Mouse (Mus musculus) lung, adult 2 months (tissue): Measurements from ENCODE around the gene Rab21.

Experiments used
- CTCF ChIP-seq: fragments of 200-500 bp; IDR thresholded peaks from 2 replicates; pipeline ENCODE4 v1.5.1; 2011; ENCODE audit warnings: mild to moderate bottlenecking, low read length, control low read depth; ENCODE audit not compliant: insufficient read depth
- POLR2A ChIP-seq: fragments of 200-500 bp; IDR thresholded peaks from 2 replicates; pipeline ENCODE4 v1.6.1; 2011; ENCODE audit warnings: low read depth, mild to moderate bottlenecking, control low read depth, low read length, borderline replicate concordance; ENCODE audit errors: extremely low read depth

GRCm38 (mm10) chr10:115314287-115314581 is 1.2 kb downstream of the Rab21 start:
- no peak for TF ChIP-seq CTCF
- no peak for TF ChIP-seq POLR2A
